Mouse (Mus musculus): Measurements from ENCODE around the gene Trim8. TPM values are rescaled to one million over a fixed set of nuclear protein-coding genes. Genes with fewer than 3 reads are reported as not detected.
A peak's percentile ranks its signal among the peaks of the same experiment; 100 is the strongest.

The Trim8 gene
- polyA plus RNA-seq, 1 experiment from 2014 or later = 7.9 TPM

DNA sequence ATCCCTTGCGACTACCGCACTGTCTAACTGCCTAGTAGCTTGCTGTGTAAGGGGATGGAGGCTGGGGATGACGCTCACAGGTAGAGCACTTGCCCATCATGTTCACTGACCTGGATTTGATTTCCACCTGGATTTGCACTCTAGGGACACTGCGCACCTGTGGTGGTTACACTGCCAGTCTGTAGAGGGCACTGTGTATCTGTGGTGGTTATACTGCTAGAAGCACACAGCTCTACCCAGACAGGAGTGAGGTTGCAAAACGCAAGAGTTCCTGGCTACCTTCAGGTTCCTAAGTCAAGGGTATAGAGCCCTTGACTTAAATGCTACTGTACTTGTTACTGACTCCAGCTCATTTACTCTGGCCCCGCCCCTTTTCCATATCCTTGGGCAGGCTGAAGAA lies 36.7 kb downstream of the Trim8 start:
- H3K9ac ChIP-seq (replicated peaks) = no peak overlapping the region
- no peaks in the 10 kb centered on the region; the same call in 1 of the 2 replicates for H3K36me3 ChIP-seq (replicated peaks; ENCODE audit: insufficient read depth, low read length)
- peaks cover 5% of the 10 kb centered on the region; the same call in 1 of the 2 replicates for H3K4me1 ChIP-seq (ENCODE audit: insufficient read depth)
- WGBS (ENCODE audit: insufficient replicate concordance) = 81% methylated on average over 6 of the region's 6 CpGs
- no peak overlapping the region for H3K4me2 ChIP-seq (ENCODE audit: low read depth, low read length)
- no peak for DNase-seq
- no peaks in the 10 kb centered on the region for H3K9me3 ChIP-seq (ENCODE audit: low read length)
- no peak overlapping the region for H3K27ac ChIP-seq (ENCODE audit: low read depth)
- H3K4me3 ChIP-seq (ENCODE audit: low read depth, low read length) = no peak overlapping the region
- peak; percentile 67 for ATAC-seq
- TF ChIP-seq EP300 (IDR thresholded peaks at IDR 0.05; ENCODE audit: low read depth) (no peak), CTCF (IDR thresholded peaks at IDR 0.05; ENCODE audit: low read depth) (peak; percentile 70)
- H3K27me3 ChIP-seq (ENCODE audit: insufficient read depth, low read length) = no peaks in the 10 kb centered on the region

DNA sequence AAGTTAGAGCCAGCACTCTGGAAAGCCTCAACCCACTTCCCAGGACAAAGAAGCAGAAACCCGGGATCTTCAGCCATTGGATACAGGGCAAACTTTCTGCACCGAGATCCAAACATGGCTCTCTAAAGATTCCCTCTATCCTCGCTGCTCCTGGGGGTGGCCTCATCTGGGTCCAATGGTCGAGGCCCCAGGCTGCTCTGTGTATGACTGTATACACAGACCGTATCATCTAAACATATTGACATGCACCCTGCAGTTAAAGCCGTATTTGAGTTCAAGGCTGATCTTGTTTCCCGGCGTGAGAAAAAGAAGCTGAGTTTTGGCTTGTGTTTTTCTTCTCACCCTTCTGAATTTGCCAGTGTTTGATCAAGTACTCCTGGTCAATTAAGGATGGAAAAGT lies 41.2 kb downstream of the Trim8 start:
- TF ChIP-seq EP300 (IDR thresholded peaks at IDR 0.05; ENCODE audit: low read depth) = no peak
- TF ChIP-seq CTCF (IDR thresholded peaks at IDR 0.05; ENCODE audit: low read depth) = no peak

DNA sequence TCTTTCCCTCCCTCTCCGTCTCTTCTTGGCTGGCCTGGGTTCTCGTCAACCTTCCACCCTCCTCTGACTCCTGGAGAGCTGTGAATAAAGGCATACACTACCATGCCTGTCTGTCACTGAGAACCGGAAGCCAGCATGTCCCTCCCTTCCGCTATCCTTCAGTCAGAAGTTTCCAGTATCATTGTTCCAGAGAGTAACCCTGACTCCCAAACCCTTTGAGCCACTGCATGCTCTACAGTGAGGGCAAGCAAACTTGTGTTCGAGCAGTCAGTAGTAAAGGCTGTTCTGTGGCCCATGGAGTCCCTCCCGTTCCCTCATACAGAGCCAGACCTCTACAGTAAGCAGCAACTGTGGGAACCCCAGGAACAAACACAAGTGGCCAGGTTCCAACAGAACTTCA lies 46.1 kb downstream of the Trim8 start:
- Histone ChIP-seq H3K36me3 (replicated peaks; ENCODE audit: insufficient read depth, low read length) (no peaks in the 10 kb centered on the region; the same call in 1 of the 2 replicates), H3K9ac (replicated peaks) (no peak overlapping the region), H3K27me3 (ENCODE audit: insufficient read depth, low read length) (no peaks in the 10 kb centered on the region), H3K9me3 (ENCODE audit: low read length) (no peaks in the 10 kb centered on the region), H3K27ac (ENCODE audit: low read depth) (no peak overlapping the region), H3K4me1 (ENCODE audit: insufficient read depth) (0 out of 2 replicates have a peak, but pooled peaks cover 5% of the 10 kb centered on the region), H3K4me2 (ENCODE audit: low read depth, low read length) (no peak overlapping the region), H3K4me3 (ENCODE audit: low read depth, low read length) (no peak overlapping the region)
- DNase-seq = no peak
- TF ChIP-seq CTCF (IDR thresholded peaks at IDR 0.05; ENCODE audit: low read depth) (no peak), EP300 (IDR thresholded peaks at IDR 0.05; ENCODE audit: low read depth) (no peak)
- ATAC-seq = no peak
- WGBS (ENCODE audit: insufficient replicate concordance) = 80% methylated on average over 6 of the region's 6 CpGs

More for the DNA sequence above, 41.2 kb downstream of the Trim8 start:
- Histone ChIP-seq H3K4me3 (ENCODE audit: low read depth, low read length) (no peak overlapping the region), H3K36me3 (replicated peaks; ENCODE audit: insufficient read depth, low read length) (no peaks in the 10 kb centered on the region; the same call in 1 of the 2 replicates), H3K9ac (replicated peaks) (no peak overlapping the region), H3K27me3 (ENCODE audit: insufficient read depth, low read length) (no peaks in the 10 kb centered on the region), H3K27ac (ENCODE audit: low read depth) (no peak overlapping the region), H3K4me1 (ENCODE audit: insufficient read depth) (0 out of 2 replicates have a peak, but pooled peaks cover 5% of the 10 kb centered on the region), H3K9me3 (ENCODE audit: low read length) (no peaks in the 10 kb centered on the region), H3K4me2 (ENCODE audit: low read depth, low read length) (peak overlapping the region; percentile 22; the same call in 1 of the 2 replicates)
- ATAC-seq = peak; percentile 83
- WGBS (ENCODE audit: insufficient replicate concordance) = 60% methylated on average over 8 of the region's 8 CpGs
- DNase-seq = no peak

DNA sequence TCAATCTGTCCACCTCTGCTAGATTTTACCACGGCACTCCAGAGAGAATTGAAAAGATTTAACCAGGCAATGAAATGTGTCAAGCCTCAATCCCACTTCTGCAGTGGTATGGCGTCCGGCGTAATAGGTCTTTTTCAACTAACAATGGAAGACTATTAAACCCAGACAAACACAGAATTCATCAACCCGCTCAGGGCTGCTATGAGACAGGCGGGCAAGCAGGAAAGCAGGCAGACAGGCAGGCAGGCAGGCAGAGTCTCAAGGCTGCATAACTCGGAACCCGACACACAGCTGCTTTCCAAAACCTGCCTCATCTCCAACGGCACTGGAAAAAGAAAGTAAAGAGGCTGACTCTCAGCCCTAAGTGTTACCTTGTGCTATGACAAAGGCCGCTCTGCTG lies 46.6 kb downstream of the Trim8 start:
- TF ChIP-seq EP300 (IDR thresholded peaks at IDR 0.05; ENCODE audit: low read depth) (no peak), CTCF (IDR thresholded peaks at IDR 0.05; ENCODE audit: low read depth) (no peak)
- whole genome bisulfite sequencing (ENCODE audit: insufficient replicate concordance) = 93% methylated on average over 10 of the region's 10 CpGs
- Histone ChIP-seq H3K27ac (ENCODE audit: low read depth) (no peak overlapping the region), H3K36me3 (replicated peaks; ENCODE audit: insufficient read depth, low read length) (no peaks in the 10 kb centered on the region; the same call in 1 of the 2 replicates), H3K4me3 (ENCODE audit: low read depth, low read length) (no peak overlapping the region), H3K9me3 (ENCODE audit: low read length) (no peaks in the 10 kb centered on the region), H3K4me1 (ENCODE audit: insufficient read depth) (no peaks in the 10 kb centered on the region), H3K9ac (replicated peaks) (no peak overlapping the region), H3K27me3 (ENCODE audit: insufficient read depth, low read length) (no peaks in the 10 kb centered on the region), H3K4me2 (ENCODE audit: low read depth, low read length) (no peak overlapping the region)
- ATAC-seq = no peak
- no peak for DNase-seq

DNA sequence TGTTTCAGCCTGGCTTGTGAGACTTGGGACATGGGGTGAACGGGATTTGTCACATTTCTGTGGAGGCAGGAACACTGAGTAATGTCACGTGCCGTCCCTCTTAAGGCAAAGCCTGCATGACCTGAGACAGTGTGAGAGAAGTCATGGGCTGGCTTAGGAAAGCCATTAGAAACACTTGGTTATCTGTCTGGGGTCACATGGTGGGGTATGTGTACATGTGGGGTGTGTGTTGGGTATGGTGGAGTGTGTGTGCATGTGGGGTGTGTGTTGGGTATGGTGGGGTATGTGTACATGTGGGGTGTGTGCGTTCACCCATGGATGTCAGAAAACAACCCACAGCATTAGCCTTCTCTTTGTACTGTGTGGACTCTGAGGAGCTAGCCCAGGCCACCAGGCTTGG lies 48.9 kb downstream of the Trim8 start:
- H3K27ac ChIP-seq (ENCODE audit: low read depth) = no peak overlapping the region
- H3K27me3 ChIP-seq (ENCODE audit: insufficient read depth, low read length) = no peaks in the 10 kb centered on the region
- WGBS (ENCODE audit: insufficient replicate concordance) = 83% methylated on average over 4 of the region's 4 CpGs
- H3K4me1 ChIP-seq (ENCODE audit: insufficient read depth) = peaks cover 6% of the 10 kb centered on the region
- H3K9ac ChIP-seq (replicated peaks) = no peak overlapping the region
- H3K9me3 ChIP-seq (ENCODE audit: low read length) = no peaks in the 10 kb centered on the region
- no peak overlapping the region for H3K4me3 ChIP-seq (ENCODE audit: low read depth, low read length)
- no peak overlapping the region for H3K4me2 ChIP-seq (ENCODE audit: low read depth, low read length)
- no peak for TF ChIP-seq EP300 (IDR thresholded peaks at IDR 0.05; ENCODE audit: low read depth)
- no peak for TF ChIP-seq CTCF (IDR thresholded peaks at IDR 0.05; ENCODE audit: low read depth)
- ATAC-seq (no peak), DNase-seq (no peak)
- no peaks in the 10 kb centered on the region; the same call in 1 of the 2 replicates for H3K36me3 ChIP-seq (replicated peaks; ENCODE audit: insufficient read depth, low read length)

DNA sequence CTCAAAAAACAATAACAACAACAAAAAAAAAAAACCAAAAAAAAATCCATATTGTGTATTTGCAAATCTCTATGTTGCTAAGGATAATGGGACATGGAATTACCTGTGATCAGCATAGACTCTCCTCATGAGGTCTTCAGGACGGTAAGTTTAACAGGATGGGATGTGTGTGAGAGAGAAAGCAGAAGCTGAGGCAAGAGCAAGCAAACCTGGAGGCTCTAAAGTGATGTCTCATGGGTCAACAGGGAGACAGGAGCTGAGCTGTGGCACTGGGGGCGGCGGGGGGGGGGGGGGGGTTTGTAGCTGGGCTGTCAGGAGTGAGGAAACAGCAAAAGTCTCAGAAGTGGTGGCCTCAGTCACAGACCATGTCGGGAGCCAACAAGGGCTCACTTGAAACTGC lies 51.0 kb downstream of the Trim8 start:
- Histone ChIP-seq H3K4me1 (ENCODE audit: insufficient read depth) (peaks cover 6% of the 10 kb centered on the region), H3K9ac (replicated peaks) (no peak overlapping the region), H3K4me2 (ENCODE audit: low read depth, low read length) (no peak overlapping the region), H3K36me3 (replicated peaks; ENCODE audit: insufficient read depth, low read length) (no peaks in the 10 kb centered on the region; the same call in 1 of the 2 replicates), H3K4me3 (ENCODE audit: low read depth, low read length) (no peak overlapping the region), H3K9me3 (ENCODE audit: low read length) (no peaks in the 10 kb centered on the region), H3K27me3 (ENCODE audit: insufficient read depth, low read length) (no peaks in the 10 kb centered on the region), H3K27ac (ENCODE audit: low read depth) (no peak overlapping the region)
- 63% methylated on average over 3 of the region's 4 CpGs for WGBS (ENCODE audit: insufficient replicate concordance)
- DNase-seq (no peak), ATAC-seq (no peak)
- TF ChIP-seq CTCF (IDR thresholded peaks at IDR 0.05; ENCODE audit: low read depth) (no peak), EP300 (IDR thresholded peaks at IDR 0.05; ENCODE audit: low read depth) (no peak)

Data from liver, postnatal 0 days (tissue).